Mouse (Mus musculus) Patski (cell line): ENCODE measurements around the gene Iqcd. TPM values are rescaled to one million over a fixed set of nuclear protein-coding genes. Genes with fewer than 3 reads are reported as not detected.

ENCODE experiments used
- ATAC-seq: fragments of 100-300 bp; one replicate; pipeline ENCODE4 v1.8.0; 2021
- CTCF ChIA-PET: fragments of 350-600 bp; sonication (Branson Sonifier 250); formaldehyde crosslinking; loops from one replicate; lab custom pipeline; 2022; ENCODE audit warnings: inconsistent platforms; lab: Charles Lee
- POLR2A ChIA-PET: fragments of 350-600 bp; sonication (Branson Sonifier 250); formaldehyde crosslinking; loops from one replicate; lab custom pipeline; 2022; ENCODE audit warnings: antibody characterized with exemption, inconsistent platforms; lab: Charles Lee
- DNase-seq: peaks from one replicate; pipeline ENCODE4 v3.0.0-alpha.2; 2011; ENCODE audit warnings: low read depth, low spot score
- H3K27me3 ChIP-seq: fragments of 371-371 bp; one replicate; pipeline ENCODE4 v1.5.1; 2021
- CTCF ChIP-seq: fragments of 100-300 bp; IDR thresholded peaks from one replicate; pipeline ENCODE4 v1.5.1; 2021
- in situ Hi-C: fragments of 300-500 bp; cut with MboI; formaldehyde crosslinking; loops from 3 replicates; pipeline ENCODE4 v1.11.1; 2018; ENCODE audit warnings: low pct_unique_long_range_greater_than_20kb, mixed read lengths
- polyA plus RNA-seq: library from polyadenylated mRNA; unstranded; gene quantifications from one replicate; pipeline ENCODE4 v1.2.3, GENCODE M21; 2021

The Iqcd gene
- polyA plus RNA-seq, 1 experiment from 2014 or later: 10.5 TPM

DNA sequence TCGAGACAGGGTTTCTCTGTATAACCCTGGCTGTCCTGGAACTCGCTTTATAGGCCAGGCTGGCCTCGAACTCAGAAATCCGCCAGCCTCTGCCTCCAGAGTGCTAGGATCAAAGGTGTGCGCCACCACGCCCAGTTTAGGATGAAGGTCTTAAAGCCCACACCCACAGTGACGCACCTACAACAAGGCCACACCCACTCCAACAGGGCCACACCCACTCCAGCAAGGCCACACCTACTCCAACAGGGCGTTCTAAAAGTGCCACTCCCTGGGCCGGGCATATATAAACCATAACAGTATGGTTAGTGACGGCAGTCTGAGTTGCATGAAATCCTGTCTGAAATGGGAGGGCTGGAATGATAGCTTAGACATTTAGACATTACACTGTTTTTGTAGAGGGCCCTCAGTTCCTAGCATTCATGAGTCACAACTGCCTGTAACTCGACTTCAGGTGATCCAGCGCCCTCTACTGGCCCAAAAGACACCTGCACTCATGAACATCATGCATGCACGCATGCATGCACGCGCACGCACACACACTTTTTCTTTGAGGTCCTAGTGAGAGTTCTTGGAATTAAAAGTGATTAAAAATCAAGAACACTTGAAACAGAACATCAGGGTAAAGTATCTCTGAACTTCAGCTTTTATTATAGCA is 1.7 kb downstream of the Iqcd start:
- in situ Hi-C loops: no loop called here
- DNase-seq (no peak), ATAC-seq (no peak)
- no peaks in the 10 kb centered on the region for H3K27me3 ChIP-seq
- CTCF ChIA-PET: interaction anchor here (0.9 to 9.2 kb wide), 13 partner anchors 11 to 112 kb away, joined by 3 to 54 read pairs (median 4); partner anchors contain the start of gene Slc8b1
- TF ChIP-seq CTCF: no peak
- POLR2A ChIA-PET: interaction anchor here (0.6 to 1.5 kb wide), 4 partner anchors 12 to 46 kb away, joined by 3 read pairs; no protein-coding TSS in a partner anchor

DNA sequence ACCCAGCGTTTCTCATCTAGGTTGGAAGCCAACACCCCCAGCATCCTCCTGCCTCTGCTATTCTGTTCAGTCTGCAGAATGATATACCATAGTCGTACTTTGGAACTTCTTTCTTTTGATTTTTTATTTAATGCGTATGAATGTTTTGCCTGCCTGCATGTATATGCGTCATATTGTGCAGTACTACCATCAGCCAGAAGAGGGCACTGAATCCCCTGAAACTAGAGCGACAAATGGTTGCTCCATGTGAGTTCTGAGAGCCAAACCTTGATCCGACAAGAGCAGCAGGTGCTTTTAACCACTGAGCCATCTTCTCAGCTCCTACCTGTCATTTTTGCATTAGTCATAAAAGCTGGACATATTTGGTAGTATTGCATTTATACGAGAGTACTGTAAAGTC is 3.3 kb downstream of the Iqcd start:
- H3K27me3 ChIP-seq: no peaks in the 10 kb centered on the region
- ATAC-seq: no peak
- POLR2A ChIA-PET: no interaction called here
- in situ Hi-C loops: no loop called here
- CTCF ChIA-PET: interaction anchor here (1.1 to 9.2 kb wide), 6 partner anchors 9 to 77 kb away, joined by 3 to 54 read pairs (median 6); no protein-coding TSS in a partner anchor
- DNase-seq: no peak
- no peak for TF ChIP-seq CTCF

- CTCF ChIA-PET: interaction anchor here (9.2 kb wide), 1 partner anchor 11 kb away, joined by 54 read pairs; no protein-coding TSS in a partner anchor
- POLR2A ChIA-PET: no interaction called here
- in situ Hi-C loops: no loop called here
- ATAC-seq: no peak
- TF ChIP-seq CTCF: no peak
- no peak for DNase-seq
- no peaks in the 10 kb centered on the region for H3K27me3 ChIP-seq
These were observed 5.7 kb downstream of the Iqcd start for GRCm38 (mm10) chr5:120594485-120594884.

DNA sequence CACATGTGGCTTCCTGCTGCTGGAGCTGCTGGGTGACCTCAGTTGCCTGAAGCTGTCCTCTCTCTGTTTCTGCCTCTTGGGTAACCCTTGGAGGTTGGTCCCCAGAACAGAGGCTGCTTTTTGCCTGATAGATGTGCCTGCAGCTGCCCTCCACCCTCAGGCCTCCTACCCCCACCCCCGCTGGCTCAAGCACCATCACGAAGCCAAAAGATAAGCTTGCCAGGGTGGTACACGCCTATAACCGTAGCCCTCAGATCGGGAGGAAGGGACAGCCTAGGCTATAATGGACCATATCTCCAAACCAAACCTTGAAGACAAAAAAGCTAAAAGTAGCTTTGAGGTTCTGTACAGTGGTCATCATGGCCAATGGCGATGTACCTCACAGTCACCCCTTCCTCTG is 10.8 kb downstream of the Iqcd start:
- no peak for TF ChIP-seq CTCF
- in situ Hi-C loops: loop anchor here (25.0 kb wide), 1 partner anchor 462 kb away; no protein-coding TSS in a partner anchor
- no peaks in the 10 kb centered on the region for H3K27me3 ChIP-seq
- CTCF ChIA-PET: interaction anchor here (1.2 to 4.3 kb wide), 7 partner anchors 9 to 114 kb away, joined by 4 to 33 read pairs (median 7); partner anchors contain the start of genes Iqcd, Plbd2 and Slc8b1
- DNase-seq (no peak), ATAC-seq (no peak)
- POLR2A ChIA-PET: interaction anchor here (0.6 to 1.8 kb wide), 2 partner anchors 12 to 101 kb away, joined by 3 to 7 read pairs; no protein-coding TSS in a partner anchor

- no peak for ATAC-seq
- no peaks in the 10 kb centered on the region for H3K27me3 ChIP-seq
- ChIA-PET POLR2A (interaction anchor here (0.6 to 1.8 kb wide), 3 partner anchors 13 to 168 kb away, joined by 3 to 7 read pairs (median 6); no protein-coding TSS in a partner anchor), CTCF (interaction anchor here (0.7 to 4.3 kb wide), 11 partner anchors 10 to 115 kb away, joined by 3 to 33 read pairs (median 4); partner anchors contain the start of genes Iqcd, Plbd2 and Slc8b1)
- no peak for TF ChIP-seq CTCF
- no peak for DNase-seq
- in situ Hi-C loops: loop anchor here (25.0 kb wide), 1 partner anchor 464 kb away; no protein-coding TSS in a partner anchor
These were observed 12.3 kb downstream of the Iqcd start for GRCm38 (mm10) chr5:120600946-120601668.

DNA sequence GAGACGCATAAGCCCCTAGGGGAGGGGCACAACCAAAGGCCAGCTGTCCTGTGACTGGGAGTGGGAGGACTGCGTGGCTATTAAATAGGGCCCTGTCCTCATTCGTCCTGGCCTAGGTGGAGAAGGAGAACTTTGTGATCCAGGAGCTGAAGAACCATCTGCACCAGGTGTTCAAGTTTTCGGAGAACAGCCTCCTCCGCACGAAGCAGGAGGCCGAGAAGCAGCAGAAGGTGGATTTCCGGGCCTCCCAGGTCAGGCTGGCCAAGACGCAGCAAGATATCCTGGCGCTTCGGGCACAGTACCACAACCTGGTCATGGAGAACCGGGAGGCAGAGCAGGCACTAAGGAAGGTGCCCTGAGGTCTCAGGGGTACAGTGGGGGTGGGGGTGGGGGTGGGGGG is 13.4 kb downstream of the Iqcd start:
- CTCF ChIA-PET: interaction anchor here (3.0 to 4.3 kb wide), 3 partner anchors 11 to 91 kb away, joined by 11 to 33 read pairs (median 16); partner anchors contain the start of genes Iqcd and Slc8b1
- POLR2A ChIA-PET: interaction anchor here (0.7 to 1.2 kb wide), 3 partner anchors 11 to 14 kb away, joined by 3 to 7 read pairs (median 3); partner anchors contain the start of gene Iqcd
- no peaks in the 10 kb centered on the region for H3K27me3 ChIP-seq
- DNase-seq (no peak), ATAC-seq (no peak)
- no peak for TF ChIP-seq CTCF
- in situ Hi-C loops: loop anchor here (25.0 kb wide), 1 partner anchor 465 kb away; no protein-coding TSS in a partner anchor

GRCm38 (mm10) chr5:120603515-120603914 is 14.7 kb downstream of the Iqcd start:
- in situ Hi-C loops: loop anchor here (25.0 kb wide), 1 partner anchor 466 kb away; no protein-coding TSS in a partner anchor
- CTCF ChIA-PET: interaction anchor here (2.7 to 4.3 kb wide), 2 partner anchors 13 to 70 kb away, joined by 13 to 33 read pairs; partner anchors contain the start of gene Iqcd
- no peaks in the 10 kb centered on the region for H3K27me3 ChIP-seq
- DNase-seq (no peak), ATAC-seq (no peak)
- POLR2A ChIA-PET: interaction anchor here (1.3 kb wide), 1 partner anchor 15 kb away, joined by 5 read pairs; the partner anchor contains the start of genes Iqcd and Tpcn1
- TF ChIP-seq CTCF: no peak

GRCm38 (mm10) chr5:120604839-120605238 is 16.0 kb downstream of the Iqcd start:
- ChIA-PET POLR2A (interaction anchor here (0.5 to 1.6 kb wide), 5 partner anchors 16 to 109 kb away, joined by 3 to 7 read pairs (median 4); partner anchors contain the start of genes Iqcd and Tpcn1), CTCF (interaction anchor here (0.8 to 3.0 kb wide), 24 partner anchors 9 to 139 kb away, joined by 3 to 54 read pairs (median 10); partner anchors contain the start of genes Iqcd, Plbd2, Slc8b1 and Tpcn1)
- no peaks in the 10 kb centered on the region for H3K27me3 ChIP-seq
- no peak for TF ChIP-seq CTCF
- in situ Hi-C loops: loop anchor here (5.0 to 25.0 kb wide), 2 partner anchors 103 to 468 kb away; partner anchors contain the start of gene Plbd2
- no peak for ATAC-seq
- DNase-seq: no peak

- no peak for TF ChIP-seq CTCF
- ChIA-PET POLR2A (interaction anchor here (0.5 to 1.6 kb wide), 5 partner anchors 26 to 109 kb away, joined by 3 to 7 read pairs (median 3); no protein-coding TSS in a partner anchor), CTCF (interaction anchor here (0.7 to 3.0 kb wide), 29 partner anchors 9 to 140 kb away, joined by 3 to 54 read pairs (median 8); partner anchors contain the start of genes Iqcd, Plbd2, Slc8b1 and Tpcn1)
- ATAC-seq (no peak), DNase-seq (no peak)
- in situ Hi-C loops: loop anchor here (5.0 to 25.0 kb wide), 2 partner anchors 103 to 468 kb away; partner anchors contain the start of gene Plbd2
- H3K27me3 ChIP-seq: no peaks in the 10 kb centered on the region
These were observed 16.4 kb downstream of the Iqcd start for GRCm38 (mm10) chr5:120605241-120605661.
